Mouse (Mus musculus): Measurements from ENCODE around the gene Cyb5r3. TPM values are rescaled to one million over a fixed set of nuclear protein-coding genes. Genes with fewer than 3 reads are reported as not detected.

Cyb5r3 gene
- polyA plus RNA-seq, 1 experiment = 402 TPM

- Histone ChIP-seq H3K27me3 (ENCODE audit: control insufficient read depth, insufficient read depth, insufficient read length) (no peaks in the 10 kb centered on the region), H3K79me3 (ENCODE audit: low read depth) (peaks cover 2% of the 10 kb centered on the region), H3K36me3 (ENCODE audit: control insufficient read depth, insufficient read depth) (peaks cover 72% of the 10 kb centered on the region), H3ac (ENCODE audit: control insufficient read depth, insufficient read length, low read depth) (peak overlapping the region; percentile 39), H3K79me2 (ENCODE audit: control insufficient read depth, insufficient read depth) (peaks cover 8% of the 10 kb centered on the region), H3K4me3 (ENCODE audit: insufficient read depth, poor library complexity, severe bottlenecking) (no peak overlapping the region)
- TF ChIP-seq MAX (IDR thresholded peaks at IDR 0.05) (peak; percentile 100), CEBPB (IDR thresholded peaks at IDR 0.05; ENCODE audit: low read depth) (peak; percentile 66), FOSL1 (IDR thresholded peaks at IDR 0.05; ENCODE audit: insufficient read depth, low read length, poor library complexity, severe bottlenecking) (peak; percentile 97), MYOG (IDR thresholded peaks at IDR 0.05; ENCODE audit: control insufficient read depth, extremely low read depth, insufficient read length) (no peak), USF1 (IDR thresholded peaks at IDR 0.05; ENCODE audit: low read depth) (peak; percentile 65), CTCF (IDR thresholded peaks at IDR 0.05; ENCODE audit: control insufficient read depth, insufficient read depth, insufficient read length) (peak; percentile 97), MYOD1 (IDR thresholded peaks at IDR 0.05; ENCODE audit: control insufficient read depth, insufficient read length, low read depth) (peak; percentile 26)
These were observed 15.3 kb downstream of the Cyb5r3 start for GRCm38 (mm10) chr15:83156929-83157666.

GRCm38 (mm10) chr15:83155672-83156419 lies 16.5 kb downstream of the Cyb5r3 start:
- H3K4me3 ChIP-seq (ENCODE audit: insufficient read depth, poor library complexity, severe bottlenecking) = no peak overlapping the region
- no peak for TF ChIP-seq MAX (IDR thresholded peaks at IDR 0.05)
- TF ChIP-seq CTCF (IDR thresholded peaks at IDR 0.05; ENCODE audit: control insufficient read depth, insufficient read depth, insufficient read length) = no peak
- no peak for TF ChIP-seq CEBPB (IDR thresholded peaks at IDR 0.05; ENCODE audit: low read depth)
- TF ChIP-seq USF1 (IDR thresholded peaks at IDR 0.05; ENCODE audit: low read depth) = no peak
- no peak for TF ChIP-seq MYOG (IDR thresholded peaks at IDR 0.05; ENCODE audit: control insufficient read depth, extremely low read depth, insufficient read length)
- no peak for TF ChIP-seq FOSL1 (IDR thresholded peaks at IDR 0.05; ENCODE audit: insufficient read depth, low read length, poor library complexity, severe bottlenecking)
- no peak for TF ChIP-seq MYOD1 (IDR thresholded peaks at IDR 0.05; ENCODE audit: control insufficient read depth, insufficient read length, low read depth)
- H3K27me3 ChIP-seq (ENCODE audit: control insufficient read depth, insufficient read depth, insufficient read length) = no peaks in the 10 kb centered on the region
- H3K36me3 ChIP-seq (ENCODE audit: control insufficient read depth, insufficient read depth) = peaks cover 65% of the 10 kb centered on the region
- H3K79me3 ChIP-seq (ENCODE audit: low read depth) = peaks cover 2% of the 10 kb centered on the region
- peaks cover 8% of the 10 kb centered on the region for H3K79me2 ChIP-seq (ENCODE audit: control insufficient read depth, insufficient read depth)
- peak overlapping the region; percentile 22 for H3ac ChIP-seq (ENCODE audit: control insufficient read depth, insufficient read length, low read depth)

GRCm38 (mm10) chr15:83154309-83154708 lies 18.1 kb downstream of the Cyb5r3 start:
- Histone ChIP-seq H3K79me2 (ENCODE audit: control insufficient read depth, insufficient read depth) (peaks cover 8% of the 10 kb centered on the region), H3K79me3 (ENCODE audit: low read depth) (peaks cover 2% of the 10 kb centered on the region), H3K27me3 (ENCODE audit: control insufficient read depth, insufficient read depth, insufficient read length) (no peaks in the 10 kb centered on the region), H3K4me3 (ENCODE audit: insufficient read depth, poor library complexity, severe bottlenecking) (no peak overlapping the region), H3K36me3 (ENCODE audit: control insufficient read depth, insufficient read depth) (peaks cover 50% of the 10 kb centered on the region), H3ac (ENCODE audit: control insufficient read depth, insufficient read length, low read depth) (no peak overlapping the region)
- TF ChIP-seq MYOG (IDR thresholded peaks at IDR 0.05; ENCODE audit: control insufficient read depth, extremely low read depth, insufficient read length) (no peak), CEBPB (IDR thresholded peaks at IDR 0.05; ENCODE audit: low read depth) (no peak), FOSL1 (IDR thresholded peaks at IDR 0.05; ENCODE audit: insufficient read depth, low read length, poor library complexity, severe bottlenecking) (no peak), MAX (IDR thresholded peaks at IDR 0.05) (no peak), MYOD1 (IDR thresholded peaks at IDR 0.05; ENCODE audit: control insufficient read depth, insufficient read length, low read depth) (no peak), USF1 (IDR thresholded peaks at IDR 0.05; ENCODE audit: low read depth) (no peak)

DNA sequence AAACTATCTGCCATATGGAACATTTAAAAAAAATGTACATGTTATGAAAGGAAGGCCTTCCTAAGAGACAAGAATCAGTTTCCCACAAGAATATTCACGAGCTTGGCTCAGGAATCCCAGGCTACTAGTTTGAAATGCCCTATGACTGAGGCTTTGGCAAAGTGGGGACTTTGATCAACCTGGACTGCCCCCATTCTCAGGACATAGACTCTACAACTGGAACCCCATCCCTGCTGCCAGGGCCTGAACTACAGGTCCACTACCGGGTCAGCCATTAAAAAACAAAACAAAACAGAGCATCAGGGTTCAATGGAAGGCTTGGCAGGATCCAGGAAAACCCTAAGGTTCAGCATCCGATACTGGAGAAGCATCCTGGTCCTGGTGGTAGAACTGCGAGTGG lies 21.7 kb downstream of the Cyb5r3 start:
- Histone ChIP-seq H3K79me3 (ENCODE audit: low read depth) (peaks cover 31% of the 10 kb centered on the region), H3K36me3 (ENCODE audit: control insufficient read depth, insufficient read depth) (peaks cover 45% of the 10 kb centered on the region), H3K27me3 (ENCODE audit: control insufficient read depth, insufficient read depth, insufficient read length) (no peaks in the 10 kb centered on the region), H3K79me2 (ENCODE audit: control insufficient read depth, insufficient read depth) (peaks cover 38% of the 10 kb centered on the region), H3K4me3 (ENCODE audit: insufficient read depth, poor library complexity, severe bottlenecking) (no peak overlapping the region), H3ac (ENCODE audit: control insufficient read depth, insufficient read length, low read depth) (no peak overlapping the region)
- TF ChIP-seq USF1 (IDR thresholded peaks at IDR 0.05; ENCODE audit: low read depth) (no peak), FOSL1 (IDR thresholded peaks at IDR 0.05; ENCODE audit: insufficient read depth, low read length, poor library complexity, severe bottlenecking) (no peak), MYOG (IDR thresholded peaks at IDR 0.05; ENCODE audit: control insufficient read depth, extremely low read depth, insufficient read length) (no peak), CEBPB (IDR thresholded peaks at IDR 0.05; ENCODE audit: low read depth) (no peak), MAX (IDR thresholded peaks at IDR 0.05) (no peak), CTCF (IDR thresholded peaks at IDR 0.05; ENCODE audit: control insufficient read depth, insufficient read depth, insufficient read length) (no peak), MYOD1 (IDR thresholded peaks at IDR 0.05; ENCODE audit: control insufficient read depth, insufficient read length, low read depth) (no peak)

DNA sequence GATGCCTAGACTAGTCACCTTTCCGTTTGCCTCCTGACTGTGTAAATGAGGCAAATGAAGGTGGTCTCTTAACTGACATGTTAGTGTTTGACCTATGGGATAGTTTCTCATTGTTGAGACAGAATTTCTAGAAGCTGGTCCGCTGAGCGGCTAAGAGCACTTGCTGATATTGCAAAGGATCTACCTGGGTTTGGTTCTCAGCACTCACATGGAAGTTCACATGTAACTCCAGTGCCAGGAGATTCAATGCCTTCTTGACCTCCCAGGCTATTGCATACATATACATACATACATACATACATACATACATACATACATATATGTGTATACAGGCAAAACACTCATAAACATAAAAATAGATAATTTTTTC lies 22.3 kb downstream of the Cyb5r3 start:
- Histone ChIP-seq H3K79me3 (ENCODE audit: low read depth) (peaks cover 37% of the 10 kb centered on the region), H3K27me3 (ENCODE audit: control insufficient read depth, insufficient read depth, insufficient read length) (no peaks in the 10 kb centered on the region), H3K36me3 (ENCODE audit: control insufficient read depth, insufficient read depth) (peaks cover 47% of the 10 kb centered on the region), H3ac (ENCODE audit: control insufficient read depth, insufficient read length, low read depth) (no peak overlapping the region), H3K79me2 (ENCODE audit: control insufficient read depth, insufficient read depth) (peaks cover 40% of the 10 kb centered on the region), H3K4me3 (ENCODE audit: insufficient read depth, poor library complexity, severe bottlenecking) (no peak overlapping the region)
- TF ChIP-seq CEBPB (IDR thresholded peaks at IDR 0.05; ENCODE audit: low read depth) (no peak), MYOD1 (IDR thresholded peaks at IDR 0.05; ENCODE audit: control insufficient read depth, insufficient read length, low read depth) (no peak)

All from C2C12 (cell line).